Mouse (Mus musculus) midbrain, embryonic 15.5 days (tissue): ENCODE measurements around the gene Chst15. TPM values are rescaled to one million over a fixed set of nuclear protein-coding genes. Genes with fewer than 3 reads are reported as not detected.

Experiments used
- ATAC-seq: fragments of 200-750 bp; cut with Nextera tagmentation; replicated peaks from 2 replicates; pipeline ENCODE4 v1.8.0; 2017; ENCODE audit warnings: moderate TSS enrichment
- H3K27ac ChIP-seq: fragments of 300-500 bp; sonication (generic); 2 replicates; pipeline ENCODE4 v1.5.1; 2015; ENCODE audit warnings: mild to moderate bottlenecking, inconsistent platforms
- H3K27me3 ChIP-seq: fragments of 300-500 bp; sonication (generic); replicated peaks from 2 replicates; pipeline ENCODE4 v1.6.1; 2015; ENCODE audit warnings: inconsistent platforms
- H3K36me3 ChIP-seq: fragments of 300-500 bp; sonication (generic); replicated peaks from 2 replicates; pipeline ENCODE4 v1.6.1; 2015; ENCODE audit warnings: inconsistent platforms
- H3K4me1 ChIP-seq: fragments of 300-500 bp; sonication (generic); 2 replicates; pipeline ENCODE4 v1.6.1; 2015; ENCODE audit warnings: inconsistent platforms
- H3K4me2 ChIP-seq: fragments of 300-500 bp; sonication (generic); 2 replicates; pipeline ENCODE4 v1.6.1; 2015; ENCODE audit warnings: inconsistent platforms, mild to moderate bottlenecking, moderate library complexity
- H3K4me3 ChIP-seq: fragments of 300-500 bp; sonication (generic); 2 replicates; pipeline ENCODE4 v1.5.1; 2015; ENCODE audit warnings: mild to moderate bottlenecking, inconsistent platforms
- H3K9ac ChIP-seq: fragments of 300-500 bp; sonication (generic); 2 replicates; pipeline ENCODE4 v1.6.1; 2015; ENCODE audit warnings: mild to moderate bottlenecking, inconsistent platforms
- H3K9me3 ChIP-seq: fragments of 300-500 bp; sonication (generic); 2 replicates; pipeline ENCODE4 v1.6.1; 2016; ENCODE audit warnings: inconsistent platforms
- WGBS: fragments of 180-500 bp; shearing (Covaris S2); methylation state at CpG from one replicate; pipeline ENCODE4 v1.1.7; 2015; ENCODE audit warnings: mixed read lengths; 5-methylcytosine and 5-hydroxymethylcytosine counted together
- polyA plus RNA-seq: library from polyadenylated mRNA; unstranded; fragments of >200 nt; fragmentation: Nextera tagmentation; extraction: Ambion mirVana; gene quantifications from 2 replicates; pipeline ENCODE4 v1.2.1, GENCODE M21; 2015

Gene Chst15
- polyA plus RNA-seq, 1 experiment from 2014 or later, result 13.5 TPM

DNA sequence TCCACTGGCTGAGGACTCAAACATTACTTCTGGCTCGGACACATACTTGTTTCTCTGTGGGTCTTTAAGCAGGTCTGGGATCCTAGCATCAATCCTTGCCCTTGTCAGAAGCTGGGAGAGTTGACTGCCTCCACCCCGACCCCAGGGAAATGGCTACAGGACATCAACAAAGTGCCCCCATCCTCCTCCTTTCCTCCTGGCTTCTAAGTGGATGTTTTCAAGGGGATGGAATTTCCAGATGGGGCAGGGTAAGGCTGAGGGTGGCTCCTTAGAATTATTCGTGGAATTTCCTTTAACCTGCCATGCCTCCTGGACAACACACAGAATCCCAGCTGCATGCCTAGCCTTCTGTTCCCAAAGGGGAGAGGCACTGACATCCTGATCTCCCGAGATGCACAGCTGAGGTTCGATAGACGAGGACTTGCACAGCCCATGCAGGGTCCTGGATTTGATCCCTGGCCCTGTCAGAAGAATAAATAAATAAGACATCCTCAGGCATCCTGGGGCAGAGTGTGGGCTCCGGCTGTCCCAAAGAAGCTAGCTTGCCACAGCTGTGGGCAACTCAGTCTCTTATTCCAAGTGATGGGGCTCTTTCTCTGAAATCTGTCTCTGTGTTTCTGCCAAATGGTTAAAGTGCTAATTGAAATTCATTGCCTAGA is 119.1 kb downstream of the Chst15 start:
- no peaks in the 10 kb centered on the region for H3K27me3 ChIP-seq
- H3K4me2 ChIP-seq, result no peak overlapping the region
- H3K36me3 ChIP-seq, result no peaks in the 10 kb centered on the region
- H3K4me1 ChIP-seq, result no peaks in the 10 kb centered on the region
- 62% methylated on average over 7 of the region's 7 CpGs for WGBS
- H3K9me3 ChIP-seq, result no peaks in the 10 kb centered on the region
- H3K27ac ChIP-seq, result no peak overlapping the region
- no peak overlapping the region for H3K9ac ChIP-seq
- H3K4me3 ChIP-seq, result no peak overlapping the region
- no peak for ATAC-seq

DNA sequence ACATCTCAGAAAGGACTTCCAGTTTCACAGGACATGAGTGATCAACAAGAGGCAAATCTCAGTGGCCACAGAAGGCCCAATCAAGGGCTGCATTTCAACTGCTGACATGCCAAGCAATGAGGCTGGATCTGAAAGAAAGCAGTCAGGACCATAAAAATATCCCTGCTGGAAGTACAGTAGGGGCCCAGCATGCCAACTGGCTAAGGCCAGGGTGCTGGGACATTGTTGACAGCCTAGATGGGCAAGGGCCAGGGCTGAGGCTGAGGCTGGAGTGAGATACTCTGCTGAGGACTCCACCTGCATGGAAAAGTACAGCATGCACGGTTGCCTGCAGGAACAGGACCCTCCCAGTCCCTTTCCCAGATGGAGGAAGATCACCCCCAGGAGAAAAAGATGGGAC is 120.4 kb downstream of the Chst15 start:
- no peak overlapping the region for H3K27ac ChIP-seq
- no peaks in the 10 kb centered on the region for H3K36me3 ChIP-seq
- H3K4me2 ChIP-seq, result no peak overlapping the region
- H3K27me3 ChIP-seq, result no peaks in the 10 kb centered on the region
- H3K4me1 ChIP-seq, result no peaks in the 10 kb centered on the region
- H3K9ac ChIP-seq, result no peak overlapping the region
- no peak for ATAC-seq
- 100% methylated on average over 1 of the region's 1 CpGs for WGBS
- no peaks in the 10 kb centered on the region for H3K9me3 ChIP-seq
- no peak overlapping the region for H3K4me3 ChIP-seq

DNA sequence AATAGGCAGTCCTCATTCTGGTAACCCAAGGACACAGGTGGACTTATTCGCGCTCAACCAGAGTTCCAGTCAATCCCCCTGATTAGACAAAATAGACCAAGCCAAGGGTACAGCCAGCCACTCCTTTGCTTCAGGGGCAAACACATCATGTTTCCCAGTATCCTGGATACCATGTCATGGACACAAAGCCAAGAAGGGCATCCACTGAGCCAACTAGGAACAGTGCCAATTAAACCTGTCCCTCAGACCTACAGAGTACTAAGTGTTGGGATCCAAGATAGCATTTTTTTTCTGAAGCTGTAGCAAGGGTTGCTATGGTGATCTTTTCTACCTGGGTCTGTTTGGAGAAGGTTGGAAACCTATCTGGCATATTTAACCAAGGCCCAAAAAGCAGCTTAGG is 123.4 kb downstream of the Chst15 start:
- H3K27ac ChIP-seq, result no peak overlapping the region
- no peak overlapping the region for H3K4me2 ChIP-seq
- WGBS, result 83% methylated on average over 2 of the region's 2 CpGs

DNA sequence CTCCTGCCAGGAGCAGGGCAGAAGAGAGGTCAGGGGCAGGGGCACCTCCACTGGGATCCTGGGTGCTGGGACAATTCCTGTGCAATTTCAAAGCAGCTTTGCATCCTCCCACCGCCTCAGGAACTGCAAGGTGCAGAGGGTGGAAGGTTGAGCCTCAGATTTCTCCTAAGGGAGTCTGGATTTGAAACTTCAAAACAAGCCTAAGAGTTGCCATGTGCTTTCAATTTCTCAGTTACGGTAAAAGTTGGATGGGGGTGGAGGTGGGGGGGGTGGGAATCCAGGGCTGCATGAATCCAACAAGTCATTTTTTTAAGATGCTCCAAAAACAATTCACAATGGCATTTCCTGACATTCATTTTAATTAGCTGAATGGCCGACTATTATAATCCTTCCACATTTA is 129.6 kb downstream of the Chst15 start:
- Histone ChIP-seq H3K4me2 (no peak overlapping the region), H3K27ac (no peak overlapping the region), H3K36me3 (no peaks in the 10 kb centered on the region), H3K4me1 (peaks cover 6% of the 10 kb centered on the region; the same call in 1 of the 2 replicates), H3K4me3 (no peak overlapping the region), H3K9me3 (no peaks in the 10 kb centered on the region), H3K27me3 (no peaks in the 10 kb centered on the region), H3K9ac (no peak overlapping the region)
- ATAC-seq, result no peak
- WGBS, result 63% methylated on average over 3 of the region's 3 CpGs

More for the DNA sequence above, 123.4 kb downstream of the Chst15 start:
- Histone ChIP-seq H3K36me3 (no peaks in the 10 kb centered on the region), H3K9me3 (no peaks in the 10 kb centered on the region), H3K9ac (no peak overlapping the region), H3K4me1 (no peaks in the 10 kb centered on the region), H3K27me3 (no peaks in the 10 kb centered on the region), H3K4me3 (no peak overlapping the region)
- ATAC-seq, result no peak

Other genes starting within 250 kb of the Chst15 start
- gene Cpxm2, start 162.5 kb downstream of the Chst15 start, polyA plus RNA-seq, result 1.0 and 1.1 TPM in 2 replicates